Mouse (Mus musculus): Measurements from ENCODE around the gene Arfip1. TPM values are rescaled to one million over a fixed set of nuclear protein-coding genes. Genes with fewer than 3 reads are reported as not detected.

The Arfip1 gene
- polyA plus RNA-seq, 1 experiment from 2014 or later, result 14.2 TPM

DNA sequence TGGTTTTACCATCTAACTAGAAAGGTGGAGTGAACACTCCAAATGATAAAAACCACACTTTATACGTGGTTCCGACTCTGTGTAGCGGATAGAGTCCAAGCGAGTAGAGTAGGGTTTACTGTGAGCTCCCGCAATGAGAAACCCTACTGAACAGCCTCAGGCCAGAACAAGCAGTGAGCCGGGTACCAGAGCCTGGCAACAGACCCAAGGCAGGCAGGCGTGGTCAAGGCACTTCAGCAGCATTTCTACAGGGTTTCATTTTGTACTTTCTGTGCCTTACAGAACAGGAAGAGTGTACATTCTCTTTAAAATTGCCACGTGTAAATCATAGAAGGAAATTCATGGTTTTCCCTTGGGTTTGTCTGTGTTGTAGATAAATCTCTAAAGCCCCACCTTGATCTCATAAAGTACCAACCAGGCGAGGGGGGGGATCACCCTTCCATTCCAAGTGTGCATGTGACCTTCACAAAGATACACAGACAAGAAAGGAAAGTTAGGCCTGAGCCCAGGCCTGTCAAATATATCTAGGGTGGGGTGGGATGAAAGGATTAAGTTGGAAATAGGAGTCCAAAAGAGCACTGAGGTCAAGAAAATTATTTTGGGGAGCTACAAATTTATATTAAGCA lies 19.6 kb upstream of the Arfip1 start:
- no peak for DNase-seq
- H3K27me3 ChIP-seq, result 0 out of 2 replicates have a peak, but pooled peaks cover 7% of the 10 kb centered on the region
- no peaks in the 10 kb centered on the region for H3K36me3 ChIP-seq
- H3K4me3 ChIP-seq (replicated peaks), result no peak overlapping the region
- WGBS (ENCODE audit: insufficient replicate concordance), result 63% methylated on average over 9 of the region's 9 CpGs
- peaks cover 21% of the 10 kb centered on the region for H3K4me1 ChIP-seq (replicated peaks)
- H3K9ac ChIP-seq, result no peak overlapping the region
- H3K27ac ChIP-seq, result no peak overlapping the region
- H3K4me2 ChIP-seq, result no peak overlapping the region
- ATAC-seq (ENCODE audit: low read depth), result no peak
- H3K9me3 ChIP-seq (replicated peaks), result no peaks in the 10 kb centered on the region

DNA sequence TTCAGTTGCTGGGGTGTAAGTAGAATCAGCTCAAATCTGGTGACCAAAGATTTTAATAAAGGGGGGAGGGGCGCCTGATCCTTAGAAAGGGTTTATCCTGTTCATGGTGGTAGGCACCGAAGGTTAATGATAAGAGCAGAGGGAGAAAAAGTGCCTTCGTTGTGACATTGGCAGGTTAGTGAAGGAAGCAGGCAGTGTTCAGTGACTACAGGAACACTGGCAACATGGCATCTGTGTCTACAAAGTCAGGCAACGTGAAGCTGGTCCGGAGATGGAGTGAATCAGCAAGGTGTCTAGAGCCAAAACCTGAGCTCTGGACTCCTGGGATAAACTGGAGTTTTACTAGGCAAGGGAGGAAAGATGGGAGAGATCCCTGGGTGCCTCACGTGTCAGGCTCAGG lies 16.3 kb upstream of the Arfip1 start:
- Histone ChIP-seq H3K4me2 (no peak overlapping the region), H3K9ac (no peak overlapping the region), H3K27ac (no peak overlapping the region), H3K9me3 (replicated peaks) (no peaks in the 10 kb centered on the region), H3K4me3 (replicated peaks) (no peak overlapping the region), H3K27me3 (peaks cover 33% of the 10 kb centered on the region), H3K36me3 (no peaks in the 10 kb centered on the region), H3K4me1 (replicated peaks) (peaks cover 27% of the 10 kb centered on the region)
- DNase-seq (no peak), ATAC-seq (ENCODE audit: low read depth) (no peak)
- WGBS (ENCODE audit: insufficient replicate concordance), result 61% methylated on average over 6 of the region's 6 CpGs

DNA sequence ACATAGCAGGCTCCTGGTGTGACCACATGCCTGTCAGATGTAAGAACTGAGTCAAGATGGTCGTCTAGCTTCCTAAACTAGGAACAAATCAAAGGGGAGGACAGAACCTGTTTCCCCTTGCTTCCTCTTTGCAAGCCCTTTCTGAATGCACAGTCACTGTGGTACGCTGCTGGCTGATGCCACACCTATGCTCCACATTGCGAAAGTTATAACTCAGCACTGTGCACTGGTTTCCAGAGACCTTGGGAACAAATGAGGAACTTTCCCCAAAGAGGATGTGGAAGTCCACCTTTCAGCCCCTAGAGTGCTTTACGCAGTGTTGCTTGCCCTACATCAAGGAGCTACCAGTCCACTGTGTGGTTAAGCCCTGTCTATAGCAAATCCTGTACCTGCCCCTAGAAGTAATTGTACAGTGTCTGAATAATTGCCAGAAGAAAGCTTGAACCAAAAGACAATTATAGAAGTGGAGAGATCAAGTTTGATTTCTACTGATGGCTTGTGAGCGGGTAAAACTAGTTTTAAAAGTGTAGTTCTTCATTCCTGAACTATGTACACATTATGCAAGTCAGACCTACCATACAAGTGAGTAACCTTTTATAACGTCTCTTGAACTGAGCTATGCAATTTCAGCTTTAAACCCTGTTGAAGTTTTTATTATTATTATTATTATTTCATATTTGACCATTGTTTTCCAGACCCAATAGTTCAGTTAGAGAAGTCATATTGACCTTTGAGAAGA lies 15.7 kb upstream of the Arfip1 start:
- Histone ChIP-seq H3K9ac (no peak overlapping the region), H3K9me3 (replicated peaks) (no peaks in the 10 kb centered on the region), H3K27ac (no peak overlapping the region), H3K36me3 (no peaks in the 10 kb centered on the region), H3K4me3 (replicated peaks) (no peak overlapping the region), H3K4me1 (replicated peaks) (peaks cover 21% of the 10 kb centered on the region), H3K4me2 (no peak overlapping the region), H3K27me3 (peaks cover 38% of the 10 kb centered on the region)
- DNase-seq (no peak), ATAC-seq (ENCODE audit: low read depth) (no peak)
- WGBS (ENCODE audit: insufficient replicate concordance), result 39% methylated on average over 6 of the region's 6 CpGs

DNA sequence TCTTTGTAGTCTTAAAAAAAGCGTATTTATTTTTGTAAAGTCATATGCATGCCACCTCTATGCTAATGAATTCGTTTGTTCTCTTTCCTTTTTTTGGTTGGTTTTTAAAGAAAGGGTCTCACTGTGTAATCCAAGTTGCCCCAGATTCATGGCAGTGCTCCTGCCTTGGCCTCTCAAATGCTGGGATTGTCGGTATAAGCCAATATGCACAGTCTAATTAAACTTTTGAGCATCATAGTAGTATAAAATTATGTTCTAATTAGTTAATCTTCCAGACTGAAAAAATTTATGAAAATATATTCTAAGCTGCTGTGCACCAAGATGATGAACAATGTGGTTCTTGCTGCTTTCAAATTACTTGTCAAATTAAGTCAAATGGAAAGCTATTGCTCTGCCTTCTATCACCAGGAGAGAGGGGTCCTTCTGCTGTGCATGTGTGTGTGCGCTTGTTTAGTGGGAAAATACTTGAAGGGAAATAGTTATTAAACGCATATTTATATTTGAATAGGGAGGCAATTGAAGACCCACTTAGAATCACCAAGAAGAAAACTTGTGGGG lies 13.3 kb upstream of the Arfip1 start:
- H3K27me3 ChIP-seq, result peaks cover 43% of the 10 kb centered on the region
- no peak overlapping the region for H3K27ac ChIP-seq
- H3K9me3 ChIP-seq (replicated peaks), result no peaks in the 10 kb centered on the region
- H3K4me1 ChIP-seq (replicated peaks), result peaks cover 8% of the 10 kb centered on the region
- no peak overlapping the region for H3K9ac ChIP-seq
- WGBS (ENCODE audit: insufficient replicate concordance), result 32% methylated on average over 5 of the region's 5 CpGs
- H3K36me3 ChIP-seq, result no peaks in the 10 kb centered on the region
- H3K4me3 ChIP-seq (replicated peaks), result peak overlapping the region; percentile 52; the same call in 1 of the 2 replicates
- ATAC-seq (ENCODE audit: low read depth) (no peak), DNase-seq (no peak)
- peak overlapping the region; percentile 61 for H3K4me2 ChIP-seq

DNA sequence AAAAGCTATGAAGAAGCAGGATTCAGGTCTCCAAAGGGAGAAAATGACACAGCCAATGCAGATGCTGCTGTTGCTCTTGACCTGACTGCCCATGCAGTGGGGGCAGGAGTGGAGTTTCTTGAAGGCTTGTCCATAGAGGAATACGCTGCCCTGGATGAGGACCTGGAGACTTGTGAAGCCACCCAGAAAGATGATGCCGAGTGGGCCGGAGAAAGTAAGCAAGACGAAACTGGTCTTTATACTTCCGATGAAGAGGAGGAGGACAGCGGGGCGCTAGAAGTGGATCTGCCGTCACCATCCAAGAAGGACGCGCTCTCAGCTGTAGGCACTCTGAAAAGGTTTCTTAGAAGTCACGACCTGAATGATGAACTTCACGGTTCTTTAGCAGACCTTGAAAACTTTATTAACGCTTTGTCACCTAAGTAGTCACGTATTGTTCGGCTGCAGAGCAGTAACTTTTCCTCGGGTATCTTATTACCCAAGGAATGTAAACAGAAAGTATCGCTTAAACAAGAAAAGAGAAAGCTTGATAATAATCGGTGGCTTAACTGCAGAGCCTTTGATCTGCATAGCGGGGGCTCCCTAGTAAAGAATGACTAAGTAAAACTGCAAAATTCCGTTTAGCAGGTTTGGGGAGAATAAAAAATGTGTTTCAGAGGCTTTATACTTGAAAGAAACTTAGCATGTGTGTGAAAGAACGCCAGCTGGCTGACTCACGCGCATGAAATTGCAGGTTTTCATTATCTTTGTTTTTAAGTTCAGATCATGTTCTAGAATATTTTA lies 12.7 kb upstream of the Arfip1 start:
- Histone ChIP-seq H3K4me1 (replicated peaks) (peaks cover 8% of the 10 kb centered on the region), H3K4me3 (replicated peaks) (peak overlapping the region; percentile 52), H3K9me3 (replicated peaks) (no peaks in the 10 kb centered on the region), H3K27me3 (peaks cover 43% of the 10 kb centered on the region), H3K4me2 (peak overlapping the region; percentile 61), H3K27ac (no peak overlapping the region), H3K9ac (peak overlapping the region; percentile 17; the same call in 1 of the 2 replicates), H3K36me3 (no peaks in the 10 kb centered on the region)
- 5% methylated on average over 23 of the region's 23 CpGs for WGBS (ENCODE audit: insufficient replicate concordance)
- DNase-seq (no peak), ATAC-seq (ENCODE audit: low read depth) (no peak)

DNA sequence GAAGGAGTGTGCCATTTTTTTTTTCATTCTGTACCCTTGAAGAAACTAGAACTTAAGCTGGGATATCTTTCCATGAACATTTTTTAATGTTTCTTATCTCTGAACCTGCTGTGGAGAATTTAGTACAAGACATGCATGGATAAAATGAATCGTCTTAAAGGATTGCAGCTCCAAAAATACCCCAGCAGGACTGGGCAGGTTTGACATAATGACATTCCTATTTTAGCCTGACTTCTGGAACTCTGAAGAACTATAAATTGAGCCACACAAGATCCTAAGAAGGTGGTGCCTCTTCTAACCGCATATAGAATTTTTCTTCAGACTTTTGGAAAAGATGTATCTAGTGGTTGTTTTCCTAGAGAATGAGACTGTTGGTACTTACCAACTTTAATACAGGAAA lies 10.8 kb upstream of the Arfip1 start, which contains the start of gene Tigd4:
Gene Tigd4, plus strand, starts transcription at position 301 of the 400 bp plus-strand sequence.
- DNase-seq (no peak), ATAC-seq (ENCODE audit: low read depth) (no peak)
- Histone ChIP-seq H3K27ac (no peak within 1 kb of the TSS), H3K27me3 (peaks cover 43% of the 10 kb centered on the region), H3K4me1 (replicated peaks) (peaks cover 8% of the 10 kb centered on the region), H3K4me2 (no peak within 1 kb of the TSS), H3K36me3 (no peaks in the 10 kb centered on the region), H3K9ac (no peak within 1 kb of the TSS), H3K9me3 (replicated peaks) (no peaks in the 10 kb centered on the region), H3K4me3 (replicated peaks) (no peak within 1 kb of the TSS)
- 64% methylated on average over 2 of the region's 2 CpGs for WGBS (ENCODE audit: insufficient replicate concordance)

DNA sequence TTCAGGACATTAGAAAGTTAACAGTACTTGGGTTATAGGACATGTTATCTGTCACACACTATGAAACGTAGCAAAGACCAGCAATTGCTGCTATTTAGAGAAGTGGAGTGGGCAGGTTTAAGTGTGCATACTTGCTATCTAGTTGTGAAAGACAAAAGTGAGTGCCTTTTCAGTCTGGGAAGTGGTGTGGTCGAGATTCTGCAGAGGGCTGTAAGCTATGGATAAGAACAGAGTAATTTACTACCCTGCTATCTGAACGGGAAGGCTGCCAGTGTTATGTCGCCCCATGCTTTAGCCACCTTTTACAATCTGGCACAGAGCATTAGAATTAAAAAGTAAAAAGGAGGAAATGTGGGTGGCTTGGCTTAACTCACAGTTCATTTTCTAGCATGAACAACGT lies 4.3 kb upstream of the Arfip1 start:
- DNase-seq, result no peak

DNA sequence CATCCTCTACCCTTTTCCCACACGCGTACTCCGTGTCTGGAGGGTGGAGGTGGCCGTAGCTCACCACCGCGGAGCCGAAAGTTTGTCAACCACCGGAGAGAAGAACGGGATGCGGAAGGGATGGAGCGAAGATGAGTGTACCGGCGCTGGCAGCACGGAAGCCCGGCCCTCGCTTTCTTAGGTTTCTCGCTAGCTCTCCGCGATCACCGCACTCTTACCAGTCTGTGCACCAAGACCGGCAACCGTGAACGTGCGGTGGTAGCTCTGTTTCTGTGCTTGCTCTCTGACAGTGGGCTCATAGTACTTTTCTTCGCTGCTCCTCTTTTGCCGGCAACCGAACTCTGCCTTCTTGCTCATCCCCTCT lies 470 bp upstream of the Arfip1 start:
- under 1% methylated on average over 27 of the region's 27 CpGs for WGBS (ENCODE audit: insufficient replicate concordance)
- Histone ChIP-seq H3K4me2 (peak overlapping the region; percentile 93), H3K9me3 (replicated peaks) (no peaks in the 10 kb centered on the region), H3K27me3 (peaks cover 2% of the 10 kb centered on the region; the same call in 1 of the 2 replicates), H3K36me3 (no peaks in the 10 kb centered on the region), H3K27ac (no peak overlapping the region), H3K4me3 (replicated peaks) (peak overlapping the region; percentile 70), H3K4me1 (replicated peaks) (peaks cover 27% of the 10 kb centered on the region), H3K9ac (peak overlapping the region; percentile 81)
- no peak for DNase-seq
- no peak for ATAC-seq (ENCODE audit: low read depth)

More for the DNA sequence above, 4.3 kb upstream of the Arfip1 start:
- H3K9me3 ChIP-seq (replicated peaks), result no peaks in the 10 kb centered on the region
- peaks cover 2% of the 10 kb centered on the region for H3K27me3 ChIP-seq
- H3K9ac ChIP-seq, result no peak overlapping the region
- H3K4me1 ChIP-seq (replicated peaks), result peaks cover 13% of the 10 kb centered on the region
- no peaks in the 10 kb centered on the region for H3K36me3 ChIP-seq
- 16% methylated on average over 5 of the region's 5 CpGs for WGBS (ENCODE audit: insufficient replicate concordance)
- ATAC-seq (ENCODE audit: low read depth), result no peak
- no peak overlapping the region for H3K4me3 ChIP-seq (replicated peaks)
- H3K27ac ChIP-seq, result no peak overlapping the region
- no peak overlapping the region for H3K4me2 ChIP-seq

DNA sequence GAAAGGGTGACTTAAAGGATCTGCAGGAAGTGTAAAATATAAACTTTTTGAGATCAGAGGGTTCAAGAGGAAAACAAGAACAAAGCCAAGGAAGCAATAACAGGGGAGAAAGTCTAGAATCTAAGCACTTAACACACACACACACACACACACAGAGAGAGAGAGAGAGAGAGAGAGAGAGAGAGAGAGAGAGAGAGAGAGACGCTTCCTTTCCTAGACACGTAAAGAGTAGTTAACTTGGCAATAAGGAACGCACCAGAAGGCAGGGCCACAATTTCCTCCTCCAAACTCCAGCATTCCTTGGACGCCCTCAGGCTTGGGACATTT lies 766 bp downstream of the Arfip1 start:
- no peaks in the 10 kb centered on the region for H3K36me3 ChIP-seq
- peak overlapping the region; percentile 93 for H3K4me2 ChIP-seq
- 2% methylated on average over 4 of the region's 4 CpGs for WGBS (ENCODE audit: insufficient replicate concordance)
- H3K9ac ChIP-seq, result peak overlapping the region; percentile 81
- H3K4me1 ChIP-seq (replicated peaks), result peaks cover 31% of the 10 kb centered on the region
- H3K9me3 ChIP-seq (replicated peaks), result no peaks in the 10 kb centered on the region
- ATAC-seq (ENCODE audit: low read depth), result no peak
- peaks cover 2% of the 10 kb centered on the region; the same call in 1 of the 2 replicates for H3K27me3 ChIP-seq
- H3K27ac ChIP-seq, result peak overlapping the region; percentile 62
- peak overlapping the region; percentile 70 for H3K4me3 ChIP-seq (replicated peaks)
- DNase-seq, result no peak

DNA sequence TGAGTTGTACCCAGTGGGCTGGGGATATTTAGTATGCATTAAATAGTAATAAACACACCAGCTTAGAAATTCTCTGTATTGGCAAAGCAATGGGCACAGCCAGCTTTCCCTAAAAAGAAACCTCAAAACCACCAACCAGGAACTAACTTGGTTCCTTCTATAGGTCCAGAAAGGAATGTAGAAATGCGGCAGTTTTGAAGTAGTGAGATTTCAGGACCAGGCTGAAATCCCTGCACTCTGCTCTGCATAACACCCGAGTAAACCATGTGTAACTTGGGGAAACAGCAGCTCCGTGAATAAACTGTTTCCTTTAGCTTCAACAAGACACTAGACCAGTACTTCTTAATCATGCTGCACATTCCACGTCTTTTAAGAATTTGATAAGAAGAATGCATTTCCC lies 1.7 kb downstream of the Arfip1 start:
- Histone ChIP-seq H3K27ac (no peak overlapping the region), H3K4me1 (replicated peaks) (peaks cover 36% of the 10 kb centered on the region), H3K9ac (no peak overlapping the region), H3K4me2 (peak overlapping the region; percentile 93), H3K9me3 (replicated peaks) (no peaks in the 10 kb centered on the region), H3K36me3 (no peaks in the 10 kb centered on the region), H3K4me3 (replicated peaks) (peak overlapping the region; percentile 70), H3K27me3 (peaks cover 2% of the 10 kb centered on the region; the same call in 1 of the 2 replicates)
- WGBS (ENCODE audit: insufficient replicate concordance), result 16% methylated on average over 4 of the region's 4 CpGs
- DNase-seq (no peak), ATAC-seq (ENCODE audit: low read depth) (no peak)

DNA sequence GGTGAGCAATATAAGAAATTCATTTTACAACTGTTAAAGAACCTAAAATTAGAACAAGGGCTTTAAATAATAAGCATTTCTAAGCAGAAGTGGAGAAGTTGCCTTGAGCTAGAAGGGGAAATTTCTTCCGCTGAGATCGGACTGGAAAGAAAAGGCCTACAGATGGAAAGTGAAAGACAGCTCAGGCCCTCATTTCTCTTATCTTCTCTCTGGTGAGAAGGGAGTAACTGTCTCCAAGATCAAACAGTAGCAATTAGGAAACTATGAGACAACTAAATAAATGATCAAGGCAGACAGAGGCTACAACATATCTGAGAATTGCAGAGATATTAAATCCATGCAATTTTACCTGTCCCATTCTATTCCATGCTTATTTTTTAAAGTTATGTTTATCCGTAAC lies 11.9 kb downstream of the Arfip1 start:
- DNase-seq (no peak), ATAC-seq (ENCODE audit: low read depth) (no peak)
- no peaks in the 10 kb centered on the region for H3K27me3 ChIP-seq
- no peak overlapping the region for H3K27ac ChIP-seq
- H3K36me3 ChIP-seq, result no peaks in the 10 kb centered on the region
- H3K4me3 ChIP-seq (replicated peaks), result no peak overlapping the region
- H3K9ac ChIP-seq, result no peak overlapping the region
- peaks cover 20% of the 10 kb centered on the region for H3K4me1 ChIP-seq (replicated peaks)
- no peaks in the 10 kb centered on the region for H3K9me3 ChIP-seq (replicated peaks)
- 46% methylated on average over 3 of the region's 3 CpGs for WGBS (ENCODE audit: insufficient replicate concordance)
- no peak overlapping the region for H3K4me2 ChIP-seq

All from liver, embryonic 13.5 days (tissue).